Mouse (Mus musculus) C2C12 (cell line): Measurements from ENCODE around the gene Rbm42. TPM values are rescaled to one million over a fixed set of nuclear protein-coding genes. Genes with fewer than 3 reads are reported as not detected.

Experiments
- H3K27me3 ChIP-seq: one replicate; pipeline ENCODE4 v1.6.1; 2011; ENCODE audit not compliant: control insufficient read depth, insufficient read depth, insufficient read length
- H3K36me3 ChIP-seq: one replicate; pipeline ENCODE4 v1.6.1; 2011; ENCODE audit not compliant: control insufficient read depth, insufficient read depth
- H3K4me3 ChIP-seq: one replicate; pipeline ENCODE4 v1.5.1; 2011; ENCODE audit warnings: mild to moderate bottlenecking, control low read depth; ENCODE audit not compliant: poor library complexity, insufficient read depth, severe bottlenecking
- H3K79me2 ChIP-seq: one replicate; pipeline ENCODE4 v1.6.1; 2011; ENCODE audit not compliant: control insufficient read depth, insufficient read depth
- H3K79me3 ChIP-seq: one replicate; pipeline ENCODE4 v1.6.1; 2011; ENCODE audit warnings: low read depth, control low read depth
- H3ac ChIP-seq: one replicate; pipeline ENCODE3; 2011; ENCODE audit warnings: low read depth; ENCODE audit not compliant: control insufficient read depth, insufficient read length
- CEBPB ChIP-seq: IDR thresholded peaks from one replicate; pipeline ENCODE4 v1.6.1; 2011; ENCODE audit warnings: low read depth, mild to moderate bottlenecking, control low read depth, moderate library complexity
- CTCF ChIP-seq: IDR thresholded peaks from one replicate; pipeline ENCODE4 v1.5.1; 2011; ENCODE audit not compliant: control insufficient read depth, insufficient read depth, insufficient read length
- FOSL1 ChIP-seq: IDR thresholded peaks from one replicate; pipeline ENCODE4 v1.8.0; 2011; ENCODE audit warnings: mild to moderate bottlenecking, low read length; ENCODE audit not compliant: poor library complexity, insufficient read depth, severe bottlenecking
- MAX ChIP-seq: IDR thresholded peaks from one replicate; pipeline ENCODE4 v1.6.1; 2011; ENCODE audit warnings: mild to moderate bottlenecking, control low read depth
- MYOD1 ChIP-seq: IDR thresholded peaks from one replicate; pipeline ENCODE4 v1.6.1; 2011; ENCODE audit warnings: low read depth; ENCODE audit not compliant: control insufficient read depth, insufficient read length
- MYOG ChIP-seq: IDR thresholded peaks from one replicate; pipeline ENCODE4 v1.6.1; 2011; ENCODE audit not compliant: control insufficient read depth, insufficient read length; ENCODE audit errors: extremely low read depth
- USF1 ChIP-seq: IDR thresholded peaks from one replicate; pipeline ENCODE4 v1.6.1; 2011; ENCODE audit warnings: low read depth, mild to moderate bottlenecking, control low read depth, moderate library complexity
- polyA plus RNA-seq: library from polyadenylated mRNA; unstranded; fragments of >200 nt; fragmentation: generic; extraction: Trizol; gene quantifications from one replicate; pipeline ENCODE4 v1.2.1, GENCODE M21; 2012; ENCODE audit warnings: missing spikeins

Gene Rbm42
- polyA plus RNA-seq, 1 experiment = 110 TPM

DNA sequence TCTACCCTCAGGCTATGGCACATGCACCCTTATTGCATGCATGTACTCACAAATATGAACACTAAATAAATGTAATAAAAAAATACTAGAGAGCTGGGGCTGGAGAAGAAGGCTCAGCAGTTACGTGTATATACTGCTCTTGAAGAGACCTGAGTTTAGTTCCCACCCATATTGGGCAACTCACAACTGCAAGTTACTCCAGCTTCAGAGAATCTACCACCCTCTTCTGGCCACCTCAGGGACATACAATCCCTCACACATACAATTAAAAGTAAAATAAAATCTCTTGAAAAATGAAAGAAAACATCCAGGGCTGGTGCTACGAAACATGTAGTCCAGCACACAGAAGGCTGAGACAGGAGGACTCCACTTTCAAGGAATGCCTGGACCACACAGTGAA lies 35.7 kb downstream of the Rbm42 start:
- Histone ChIP-seq H3K79me3 (no peaks in the 10 kb centered on the region), H3K79me2 (peaks cover 6% of the 10 kb centered on the region), H3K27me3 (no peaks in the 10 kb centered on the region), H3K4me3 (no peak overlapping the region), H3ac (no peak overlapping the region), H3K36me3 (peaks cover 18% of the 10 kb centered on the region)
- TF ChIP-seq CEBPB (peak; percentile 62), MAX (no peak), CTCF (no peak), USF1 (no peak), MYOD1 (no peak), MYOG (no peak)

DNA sequence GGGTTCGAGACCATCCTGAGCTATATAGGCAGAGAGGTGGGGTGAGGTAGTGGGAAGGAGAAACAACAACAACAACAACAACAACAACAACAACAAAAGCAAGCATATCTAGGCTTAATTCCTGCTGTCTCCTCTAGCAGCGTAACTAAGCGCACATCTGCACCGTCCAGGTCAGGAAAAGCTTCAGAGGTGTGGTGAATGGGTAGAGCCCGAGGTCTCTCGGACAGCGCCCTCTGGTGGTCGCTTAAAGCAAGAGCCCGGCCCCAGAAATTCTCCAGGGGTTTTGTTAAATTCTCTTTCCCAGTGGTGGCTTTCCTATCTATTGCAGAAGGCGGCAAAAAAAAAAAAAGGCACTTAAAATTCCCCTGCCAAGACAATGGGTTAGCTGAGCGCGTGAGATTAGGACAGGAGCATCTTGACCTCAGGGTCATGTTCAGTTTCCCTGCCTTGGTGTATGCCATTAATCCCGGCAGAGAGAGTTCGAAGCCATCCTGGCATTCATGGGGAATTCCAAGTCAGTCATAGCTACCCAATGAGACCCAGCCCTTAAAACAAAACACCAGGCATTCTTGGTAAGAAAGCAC lies 36.5 kb downstream of the Rbm42 start:
- no peak overlapping the region for H3ac ChIP-seq
- H3K27me3 ChIP-seq = no peaks in the 10 kb centered on the region
- no peaks in the 10 kb centered on the region for H3K79me3 ChIP-seq
- TF ChIP-seq CTCF (no peak), MYOG (no peak), FOSL1 (no peak), MAX (no peak), CEBPB (no peak), MYOD1 (no peak), USF1 (no peak)
- H3K4me3 ChIP-seq = no peak overlapping the region
- H3K79me2 ChIP-seq = peaks cover under 1% of the 10 kb centered on the region
- H3K36me3 ChIP-seq = peaks cover 12% of the 10 kb centered on the region

DNA sequence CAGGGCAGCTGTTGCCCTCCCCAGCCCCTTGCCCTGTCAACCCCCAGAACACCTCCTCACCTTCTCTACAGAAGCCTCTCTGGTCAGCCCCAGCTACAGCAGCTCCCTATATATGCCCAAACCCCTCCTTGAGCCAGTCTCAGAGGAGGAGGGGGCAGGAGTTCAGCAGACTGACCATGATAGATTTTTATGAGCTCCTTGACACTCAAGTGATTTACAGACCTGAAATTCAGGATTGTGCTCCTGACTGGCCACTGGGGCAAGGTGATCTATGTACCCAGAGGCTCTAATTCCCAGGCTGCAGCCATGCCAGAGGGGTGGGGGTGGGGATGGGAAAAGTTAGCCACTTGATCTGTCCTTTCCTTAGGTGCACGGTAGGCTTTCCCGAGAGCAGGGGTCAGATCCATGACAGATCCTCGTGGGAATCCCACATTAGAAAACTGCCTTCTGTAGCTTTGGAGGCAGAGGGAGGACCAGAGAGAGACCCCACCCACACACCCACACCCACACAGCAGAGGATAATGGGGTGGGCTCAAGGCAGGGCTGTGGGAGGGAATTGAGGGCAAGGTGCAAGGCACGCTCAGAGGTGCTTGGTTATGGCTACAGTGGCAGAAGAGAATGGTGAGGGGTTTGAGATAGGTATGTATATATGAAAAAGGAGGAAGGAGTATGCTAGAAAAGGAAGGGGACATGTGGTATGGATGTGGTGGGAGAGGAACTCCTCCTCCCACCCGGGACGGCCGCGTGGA lies 37.3 kb downstream of the Rbm42 start, which contains the start of gene Upk1a:
Upk1a (minus strand) TSS at position 194 of the 749 bp plus-strand sequence.
- Histone ChIP-seq H3K36me3 (peaks cover 7% of the 10 kb centered on the region), H3K79me3 (no peaks in the 10 kb centered on the region), H3K79me2 (no peaks in the 10 kb centered on the region), H3ac (no peak within 1 kb of the TSS), H3K27me3 (no peaks in the 10 kb centered on the region), H3K4me3 (no peak within 1 kb of the TSS)
- TF ChIP-seq CTCF (no peak), CEBPB (no peak), FOSL1 (no peak), MYOD1 (no peak), MAX (no peak), MYOG (no peak), USF1 (no peak)

DNA sequence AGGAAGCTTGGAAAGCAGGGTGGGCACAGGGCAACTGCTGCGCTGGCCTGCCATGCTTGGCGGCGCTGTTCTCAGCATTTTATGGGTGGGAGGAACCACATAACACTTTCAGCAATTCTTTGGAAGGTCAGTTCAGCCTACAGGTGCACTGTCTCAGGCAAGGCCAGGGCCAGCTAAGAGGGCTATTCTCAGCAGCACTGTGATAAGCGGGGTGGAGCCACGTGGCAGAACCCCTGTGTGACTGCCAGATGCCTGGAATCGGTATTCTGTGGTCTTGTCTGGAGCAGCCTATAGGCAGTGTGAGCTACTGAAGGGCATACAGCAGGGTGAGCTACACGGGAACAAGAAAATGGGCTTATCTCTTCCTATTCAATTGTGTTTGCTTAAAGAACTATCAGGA lies 40.1 kb downstream of the Rbm42 start:
- Histone ChIP-seq H3K79me2 (no peaks in the 10 kb centered on the region), H3ac (no peak overlapping the region), H3K79me3 (no peaks in the 10 kb centered on the region), H3K4me3 (no peak overlapping the region), H3K27me3 (no peaks in the 10 kb centered on the region), H3K36me3 (no peaks in the 10 kb centered on the region)
- TF ChIP-seq CEBPB = no peak
- TF ChIP-seq MYOD1 = no peak
- TF ChIP-seq FOSL1 = no peak
- no peak for TF ChIP-seq MAX
- no peak for TF ChIP-seq CTCF
- no peak for TF ChIP-seq USF1
- TF ChIP-seq MYOG = no peak

GRCm38 (mm10) chr7:30608476-30608875 lies 41.6 kb downstream of the Rbm42 start:
- TF ChIP-seq MYOD1 = no peak
- TF ChIP-seq USF1 = no peak
- TF ChIP-seq MYOG = no peak
- no peak for TF ChIP-seq CTCF
- TF ChIP-seq CEBPB = no peak
- TF ChIP-seq FOSL1 = no peak
- TF ChIP-seq MAX = no peak
- no peaks in the 10 kb centered on the region for H3K79me2 ChIP-seq
- H3K36me3 ChIP-seq = no peaks in the 10 kb centered on the region
- no peak overlapping the region for H3ac ChIP-seq
- no peaks in the 10 kb centered on the region for H3K27me3 ChIP-seq
- no peak overlapping the region for H3K4me3 ChIP-seq
- no peaks in the 10 kb centered on the region for H3K79me3 ChIP-seq
